24 mouse cellular contexts compared by ENCODE assay signal in the genomic region with DNA sequence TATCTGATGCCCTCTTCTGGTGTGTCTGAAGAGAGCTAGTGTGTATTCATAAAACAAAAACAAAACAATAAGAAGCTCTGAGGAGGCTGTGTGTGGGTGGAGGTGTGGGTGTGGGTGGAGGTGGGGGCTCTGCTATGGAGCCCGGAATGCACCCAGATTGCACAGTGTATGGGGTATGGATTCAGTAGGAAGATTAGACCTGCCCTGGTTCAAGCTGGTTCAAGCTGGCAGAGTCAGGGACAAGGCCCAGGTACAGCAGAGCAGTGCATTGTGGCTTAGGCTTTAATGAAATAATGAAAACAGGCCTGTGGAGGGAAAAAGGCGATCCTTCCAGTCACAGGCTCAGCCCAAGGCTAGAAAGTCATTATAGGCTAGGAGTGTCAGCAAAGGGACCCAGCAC. TPM values are rescaled to one million over a fixed set of nuclear protein-coding genes. Genes with fewer than 3 reads are reported as not detected.
A peak's percentile ranks its signal among the peaks of the same experiment; 100 is the strongest.
DNase-seq lines count a peak whose midpoint lies in the region; ATAC-seq and TF ChIP-seq lines count a peak whose summit lies in the region.
"Had no signal": no experiment of that assay in that cellular context is flagged by ENCODE, and none has a peak within 500 bp of the region (broad histone marks: within the 10 kb centered on the region; RNA-seq: fewer than 3 reads in every experiment).

No protein-coding gene starts in this region.

- H3K4me1 ChIP-seq in liver, embryonic 16.5 days (ENCODE audit: control insufficient read depth, low read depth, low read length) = peaks cover 6% of the 10 kb centered on the region
- no peaks in the 10 kb centered on the region for H3K4me1 ChIP-seq in midbrain, postnatal 0 days (ENCODE audit: insufficient read depth, low read length)

- H3K36me3 ChIP-seq in liver, embryonic 16.5 days (ENCODE audit: control insufficient read depth, insufficient read depth) = no peaks in the 10 kb centered on the region
- no peaks in the 10 kb centered on the region for H3K36me3 ChIP-seq in midbrain, postnatal 0 days (ENCODE audit: insufficient read depth, low read length)
- H3K36me3 ChIP-seq: G1E; heart, embryonic 15.5 days; hindbrain, embryonic 15.5 days; limb, embryonic 15.5 days; midbrain, embryonic 10.5 days had no signal

- peak; percentile 4 for DNase-seq in adrenal gland, postnatal 14 days
- DNase-seq in adrenal gland, adult 8-10 months = no peak
- peak; percentile 30 for DNase-seq in kidney, postnatal 14 days
- no peak for DNase-seq in kidney, adult 9 months
- DNase-seq in ES-CJ7 (ENCODE audit: low read depth, low spot score) = peak; percentile 61
- DNase-seq in cerebellum, adult 18-20 months = no peak
- DNase-seq in midbrain, postnatal 0 days (ENCODE audit: low spot score) = no peak
- DNase-seq: cerebellum, adult 2 months; cerebellum, postnatal 25 days; embryo, embryonic 11 days; gastrocnemius, adult 2 months; heart, postnatal 36 days; layer of hippocampus, adult 9-11 months; thymus, adult 2 months had no signal

- H3K27me3 ChIP-seq in liver, embryonic 16.5 days (ENCODE audit: control insufficient read depth, insufficient read depth, low read depth, low read length) = no peaks in the 10 kb centered on the region
- peaks cover 2% of the 10 kb centered on the region; the same call in 1 of the 2 replicates for H3K27me3 ChIP-seq in midbrain, postnatal 0 days (ENCODE audit: insufficient read depth, low read length)
- H3K27me3 ChIP-seq: heart, embryonic 15.5 days; hindbrain, embryonic 15.5 days; limb, embryonic 15.5 days; Patski had no signal

- H3K9ac ChIP-seq in liver, embryonic 16.5 days (ENCODE audit: low read depth, low read length) = no peak overlapping the region
- H3K9ac ChIP-seq in midbrain, postnatal 0 days (replicated peaks; ENCODE audit: low read length, poor library complexity, severe bottlenecking) = no peak overlapping the region
- H3K9ac ChIP-seq: heart, embryonic 15.5 days; hindbrain, embryonic 15.5 days; limb, embryonic 15.5 days had no signal

- no peak for TF ChIP-seq CTCF in midbrain, postnatal 0 days (IDR thresholded peaks at IDR 0.05)

- H3K4me3 ChIP-seq in liver, embryonic 16.5 days (ENCODE audit: low read depth, low read length) = no peak overlapping the region
- H3K4me3 ChIP-seq in midbrain, postnatal 0 days (ENCODE audit: low read depth, low read length) = no peak overlapping the region
- H3K4me3 ChIP-seq: gastrocnemius, adult 2 months; heart, embryonic 15.5 days; hindbrain, embryonic 15.5 days; limb, embryonic 15.5 days; midbrain, embryonic 10.5 days had no signal

- WGBS in liver, embryonic 16.5 days (ENCODE audit: insufficient replicate concordance) = 64% methylated on average over 2 of the region's 2 CpGs
- whole genome bisulfite sequencing in midbrain, postnatal 0 days = 66% methylated on average over 2 of the region's 2 CpGs

- no peak overlapping the region for H3K4me2 ChIP-seq in liver, embryonic 16.5 days (ENCODE audit: low read depth, low read length)
- H3K4me2 ChIP-seq in midbrain, postnatal 0 days (ENCODE audit: low read depth, low read length, poor library complexity, severe bottlenecking) = no peak overlapping the region
- H3K4me2 ChIP-seq: heart, embryonic 15.5 days; hindbrain, embryonic 15.5 days; limb, embryonic 15.5 days had no signal

- no peaks in the 10 kb centered on the region for H3K9me3 ChIP-seq in liver, embryonic 16.5 days (replicated peaks; ENCODE audit: control insufficient read depth, low read length)
- no peaks in the 10 kb centered on the region for H3K9me3 ChIP-seq in midbrain, postnatal 0 days (ENCODE audit: low read length)
- H3K9me3 ChIP-seq: G1E; heart, embryonic 15.5 days; hindbrain, embryonic 15.5 days; limb, embryonic 15.5 days; midbrain, embryonic 10.5 days had no signal

- peak overlapping the region; percentile 48; the same call in 1 of the 2 replicates for H3K27ac ChIP-seq in liver, embryonic 16.5 days (ENCODE audit: low read length)
- H3K27ac ChIP-seq in midbrain, postnatal 0 days (ENCODE audit: low read depth, low read length) = no peak overlapping the region
- H3K27ac ChIP-seq: gastrocnemius, adult 2 months; heart, embryonic 15.5 days; hindbrain, embryonic 15.5 days; limb, embryonic 15.5 days; macrophage had no signal

- no peak for ATAC-seq in liver, embryonic 16.5 days (ENCODE audit: low read depth)
- ATAC-seq in midbrain, postnatal 0 days (ENCODE audit: low FRiP score) = no peak
- ATAC-seq: forebrain, embryonic 14.5 days; midbrain, embryonic 16.5 days; Patski had no signal

RNA-seq across cellular contexts. Expression of a gene that starts 26.5 kb away (rescaled TPM):
- total RNA-seq in adrenal gland, postnatal 14 days (2021) = 30.6 and 36.6 TPM in 2 replicates
- 10 to 100 TPM; 22.2 to 24.2 (median 23.6) TPM for total RNA-seq in adrenal gland, adult 8-10 months (2022)
- polyA plus RNA-seq in liver, embryonic 16.5 days (2015; fragmentation: Nextera tagmentation; extraction: Ambion mirVana) = 10.7 and 11.3 TPM in 2 replicates
- total RNA-seq in midbrain, postnatal 0 days (2014; rRNA removed) = 16.6 and 19.8 TPM in 2 replicates
- polyA plus RNA-seq in midbrain, postnatal 0 days (2015; fragmentation: Nextera tagmentation; extraction: Ambion mirVana) = 32.7 and 34.8 TPM in 2 replicates

Comparison
In these comparisons a context has a peak if more than half of its experiments do, and no peak if none do; other contexts are left out.
1. DNase-seq: peak in adrenal gland, postnatal 14 days (single experiment), kidney, postnatal 14 days (single experiment) and ES-CJ7 (single experiment); none in adrenal gland, adult 8-10 months (single experiment), kidney, adult 9 months (single experiment), cerebellum, adult 18-20 months (0 of 2) and midbrain, postnatal 0 days (single experiment).